Mouse (Mus musculus): ENCODE measurements around the gene Ap2b1.

- TF ChIP-seq CTCF (IDR thresholded peaks at IDR 0.05; ENCODE audit: control insufficient read depth, insufficient read depth, insufficient replicate concordance, low read depth, low read length), result no peak
- no peak for TF ChIP-seq POLR2A (IDR thresholded peaks at IDR 0.05; ENCODE audit: control insufficient read depth, low read depth, low read length)
These were observed 119.7 kb downstream of the Ap2b1 start for GRCm38 (mm10) chr11:83418566-83418965.
